Mouse (Mus musculus) cerebellum, adult 2 months (tissue): Measurements from ENCODE around the gene Pid1. TPM values are rescaled to one million over a fixed set of nuclear protein-coding genes. Genes with fewer than 3 reads are reported as not detected.
A peak's percentile ranks its signal among the peaks of the same experiment; 100 is the strongest.

Source experiments
- DNase-seq, 2 experiments: peaks; one replicate each; pipeline ENCODE4 v3.0.0; 2021
- H3K27ac ChIP-seq: fragments of 200-500 bp; 2 replicates; pipeline ENCODE4 v1.5.1; 2012; ENCODE audit warnings: low read length, control low read depth, inconsistent platforms; ENCODE audit not compliant: insufficient read depth
- H3K27me3 ChIP-seq: fragments of 200-500 bp; 2 replicates; pipeline ENCODE4 v1.6.1; 2012; ENCODE audit warnings: inconsistent platforms, mild to moderate bottlenecking, low read length, moderate library complexity; ENCODE audit not compliant: control insufficient read depth, insufficient read depth
- H3K4me1 ChIP-seq: fragments of 200-500 bp; 2 replicates; pipeline ENCODE4 v1.6.1; 2011; ENCODE audit warnings: low read length; ENCODE audit not compliant: control insufficient read depth, insufficient read depth
- H3K4me3 ChIP-seq: fragments of 200-500 bp; replicated peaks from 2 replicates; pipeline ENCODE3; 2011; ENCODE audit warnings: mild to moderate bottlenecking, low read depth, low read length, control low read depth; ENCODE audit not compliant: insufficient read depth
- CTCF ChIP-seq: fragments of 200-500 bp; IDR thresholded peaks from 2 replicates; pipeline ENCODE4 v1.5.1; 2011; ENCODE audit warnings: low read depth, mild to moderate bottlenecking, control low read depth, low read length, moderate library complexity, borderline replicate concordance; ENCODE audit not compliant: insufficient read depth
- POLR2A ChIP-seq: fragments of 200-500 bp; IDR thresholded peaks from 2 replicates; pipeline ENCODE4 v1.6.1; 2011; ENCODE audit warnings: low read length, control low read depth, borderline replicate concordance; ENCODE audit not compliant: insufficient read depth
- whole genome bisulfite sequencing: fragments of 180-500 bp; shearing (Covaris S2); methylation state at CpG from one replicate; pipeline ENCODE4 v1.1.7; 2018; 5-methylcytosine and 5-hydroxymethylcytosine counted together
- polyA plus RNA-seq: library from polyadenylated mRNA; depleted of rRNA; stranded (reverse); fragments of >200 nt; gene quantifications from 2 replicates; pipeline ENCODE4 v1.2.3, GENCODE M21; 2012

Gene Pid1
- polyA plus RNA-seq, 1 experiment = 26.1 TPM

DNA sequence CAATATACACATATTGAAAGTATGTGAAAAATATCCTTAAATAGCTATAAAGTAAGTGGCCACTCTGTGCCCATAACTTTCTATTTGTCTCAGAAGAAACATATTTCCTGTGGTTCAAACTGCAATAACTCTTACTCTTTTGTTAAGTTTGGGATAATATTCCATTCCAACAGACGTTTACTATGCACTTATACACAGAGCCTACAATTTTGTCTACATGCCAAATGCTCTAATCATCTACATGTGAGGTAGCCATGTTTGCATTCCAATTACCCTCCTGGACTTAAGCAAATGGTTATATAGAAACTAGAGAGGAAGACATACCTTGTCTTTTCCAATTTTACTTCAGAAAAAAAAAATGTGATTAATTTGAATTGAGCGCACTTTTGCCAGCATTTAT lies 274.3 kb downstream of the Pid1 start:
- H3K4me3 ChIP-seq = no peak overlapping the region
- no peaks in the 10 kb centered on the region for H3K4me1 ChIP-seq
- no peaks in the 10 kb centered on the region for H3K27me3 ChIP-seq
- no peak for DNase-seq
- WGBS = 82% methylated on average over 2 of the region's 2 CpGs
- H3K27ac ChIP-seq = no peak overlapping the region
- no peak for TF ChIP-seq POLR2A
- no peak for TF ChIP-seq CTCF

DNA sequence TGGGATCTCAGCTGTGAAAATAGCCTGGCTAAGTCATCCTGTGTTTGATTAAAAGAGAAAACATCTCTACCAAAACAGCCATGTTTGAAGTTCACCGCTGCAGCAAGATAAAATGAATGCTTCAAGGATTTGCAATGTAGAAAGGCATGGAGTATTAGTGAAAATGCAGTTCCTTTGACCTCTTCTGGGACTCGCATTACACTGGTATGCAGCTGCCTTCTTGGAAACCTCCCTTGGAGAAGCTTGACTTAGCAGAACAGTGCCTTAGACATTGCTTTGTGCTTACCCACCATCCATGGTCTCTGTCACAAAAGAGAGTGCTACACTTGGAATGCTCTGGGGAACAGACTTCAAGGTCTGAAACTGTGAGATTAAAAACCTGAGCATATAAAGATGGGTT lies 276.0 kb downstream of the Pid1 start:
- H3K27ac ChIP-seq = no peak overlapping the region
- WGBS = 82% methylated on average over 2 of the region's 2 CpGs

DNA sequence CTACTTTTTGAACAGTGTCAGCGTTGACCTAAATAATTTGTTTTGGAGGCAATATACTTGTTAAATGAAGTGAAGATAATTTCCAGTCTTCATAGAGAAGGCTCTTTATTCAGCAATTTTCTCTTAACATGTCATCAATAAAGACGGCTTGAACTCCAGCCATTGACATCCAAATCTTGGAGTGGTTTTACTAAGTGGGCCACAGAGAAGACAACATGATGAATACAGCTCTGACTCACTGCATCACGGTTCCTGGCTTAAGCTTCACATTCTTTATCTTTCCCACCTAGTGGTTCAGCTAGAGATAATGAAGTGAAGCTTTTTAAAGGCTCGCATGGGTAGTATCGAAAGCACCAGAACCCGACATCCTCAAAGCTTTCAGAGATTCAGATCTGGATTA lies 276.7 kb downstream of the Pid1 start:
- TF ChIP-seq POLR2A = no peak
- no peak for TF ChIP-seq CTCF
- Histone ChIP-seq H3K4me3 (no peak overlapping the region), H3K4me1 (no peaks in the 10 kb centered on the region), H3K27ac (no peak overlapping the region), H3K27me3 (no peaks in the 10 kb centered on the region)
- 77% methylated on average over 6 of the region's 6 CpGs for WGBS
- DNase-seq = no peak

More for the DNA sequence above, 276.0 kb downstream of the Pid1 start:
- Histone ChIP-seq H3K4me3 (no peak overlapping the region), H3K27me3 (no peaks in the 10 kb centered on the region), H3K4me1 (no peaks in the 10 kb centered on the region)
- no peak for TF ChIP-seq POLR2A
- TF ChIP-seq CTCF = no peak
- no peak for DNase-seq

DNA sequence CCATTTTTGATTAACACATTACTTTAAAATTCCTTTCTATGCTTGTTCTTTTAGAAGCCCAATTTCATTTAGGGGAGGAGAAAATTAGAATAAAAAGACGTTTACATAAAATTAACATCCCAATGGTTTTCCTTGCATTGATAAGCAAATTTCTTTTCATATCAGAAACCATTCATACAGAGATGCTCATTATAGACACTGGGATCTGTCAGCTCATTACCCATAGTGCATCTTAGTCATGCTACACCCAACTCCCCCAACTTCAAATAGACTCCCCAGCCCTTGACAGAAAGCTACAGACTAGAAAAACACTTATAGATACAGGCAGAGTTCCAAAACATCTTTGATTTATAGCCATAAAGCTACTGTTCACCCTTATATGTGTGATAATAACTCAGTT lies 277.5 kb downstream of the Pid1 start:
- Histone ChIP-seq H3K4me3 (no peak overlapping the region), H3K27me3 (no peaks in the 10 kb centered on the region), H3K4me1 (no peaks in the 10 kb centered on the region), H3K27ac (no peak overlapping the region)
- DNase-seq = no peak
- no peak for TF ChIP-seq CTCF
- TF ChIP-seq POLR2A = no peak
- WGBS = 55% methylated on average over 1 of the region's 1 CpGs

DNA sequence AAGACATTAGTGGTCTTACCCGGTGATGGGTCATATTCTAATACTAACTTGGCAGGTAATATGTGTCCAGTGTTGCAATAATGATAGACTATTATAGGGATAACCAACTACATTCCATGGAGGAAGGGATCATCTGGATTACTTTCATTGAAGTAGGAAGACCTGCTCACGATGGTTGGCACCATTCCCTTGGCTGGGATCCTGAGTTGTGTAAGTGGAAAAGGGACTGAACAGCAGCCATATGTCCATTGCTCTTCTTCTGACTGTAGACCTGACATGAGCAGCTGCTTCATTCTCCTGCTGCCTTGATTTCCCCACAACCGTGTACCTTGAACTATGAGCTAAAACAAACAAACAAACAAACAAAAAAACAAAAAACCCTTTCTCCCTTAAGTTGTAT lies 278.6 kb downstream of the Pid1 start:
- no peak for TF ChIP-seq POLR2A
- TF ChIP-seq CTCF = no peak
- Histone ChIP-seq H3K4me3 (no peak overlapping the region), H3K27ac (no peak overlapping the region), H3K4me1 (no peaks in the 10 kb centered on the region), H3K27me3 (no peaks in the 10 kb centered on the region)
- DNase-seq = peak in 1 of 2 experiments; percentile 18
- WGBS = 44% methylated on average over 3 of the region's 3 CpGs

DNA sequence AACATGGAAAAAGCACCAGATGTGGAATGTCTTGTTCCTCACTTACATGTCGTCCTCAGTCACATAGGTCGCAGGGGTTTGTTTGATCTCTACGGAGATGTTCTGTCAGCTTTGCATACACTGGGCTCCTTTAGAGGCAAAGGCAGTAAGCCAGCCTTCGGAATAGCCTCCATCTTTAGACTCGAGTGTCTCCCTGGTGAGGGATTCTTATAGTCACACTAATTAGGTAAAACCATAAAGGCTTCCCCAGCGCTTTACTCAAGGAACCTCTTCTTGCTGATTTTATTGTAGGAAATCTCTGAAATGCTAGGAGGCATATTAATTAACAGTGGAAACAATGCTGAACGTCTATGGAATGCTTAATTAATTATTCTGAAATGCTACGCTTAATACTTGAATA lies 284.4 kb downstream of the Pid1 start:
- H3K27me3 ChIP-seq = no peaks in the 10 kb centered on the region
- no peak for TF ChIP-seq CTCF
- TF ChIP-seq POLR2A = no peak
- H3K4me1 ChIP-seq = no peaks in the 10 kb centered on the region
- DNase-seq = no peak
- H3K27ac ChIP-seq = no peak overlapping the region
- no peak overlapping the region for H3K4me3 ChIP-seq
- WGBS = 66% methylated on average over 8 of the region's 8 CpGs

DNA sequence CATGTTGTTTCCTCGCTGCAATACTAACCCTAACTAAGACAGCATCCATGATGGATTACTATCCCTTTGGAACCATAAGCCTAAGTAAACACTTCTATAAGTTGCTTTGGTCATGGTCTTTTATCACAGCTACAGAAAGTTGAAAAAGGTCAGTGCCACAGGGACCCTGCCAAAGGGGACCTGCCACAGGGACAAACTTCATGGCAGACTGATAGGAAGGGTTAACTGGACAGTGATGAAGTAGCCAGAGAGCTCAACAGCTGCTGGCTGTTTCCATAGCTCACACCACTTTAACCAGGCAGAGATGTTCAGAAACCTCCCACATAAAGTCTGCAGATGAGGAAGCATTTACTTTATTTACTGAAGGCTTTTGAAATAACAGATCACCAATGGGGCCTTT lies 287.0 kb downstream of the Pid1 start:
- TF ChIP-seq CTCF (no peak), POLR2A (no peak)
- Histone ChIP-seq H3K4me1 (no peaks in the 10 kb centered on the region), H3K27ac (no peak overlapping the region), H3K4me3 (no peak overlapping the region), H3K27me3 (no peaks in the 10 kb centered on the region)
- DNase-seq = no peak
- 92% methylated on average over 1 of the region's 1 CpGs for WGBS

DNA sequence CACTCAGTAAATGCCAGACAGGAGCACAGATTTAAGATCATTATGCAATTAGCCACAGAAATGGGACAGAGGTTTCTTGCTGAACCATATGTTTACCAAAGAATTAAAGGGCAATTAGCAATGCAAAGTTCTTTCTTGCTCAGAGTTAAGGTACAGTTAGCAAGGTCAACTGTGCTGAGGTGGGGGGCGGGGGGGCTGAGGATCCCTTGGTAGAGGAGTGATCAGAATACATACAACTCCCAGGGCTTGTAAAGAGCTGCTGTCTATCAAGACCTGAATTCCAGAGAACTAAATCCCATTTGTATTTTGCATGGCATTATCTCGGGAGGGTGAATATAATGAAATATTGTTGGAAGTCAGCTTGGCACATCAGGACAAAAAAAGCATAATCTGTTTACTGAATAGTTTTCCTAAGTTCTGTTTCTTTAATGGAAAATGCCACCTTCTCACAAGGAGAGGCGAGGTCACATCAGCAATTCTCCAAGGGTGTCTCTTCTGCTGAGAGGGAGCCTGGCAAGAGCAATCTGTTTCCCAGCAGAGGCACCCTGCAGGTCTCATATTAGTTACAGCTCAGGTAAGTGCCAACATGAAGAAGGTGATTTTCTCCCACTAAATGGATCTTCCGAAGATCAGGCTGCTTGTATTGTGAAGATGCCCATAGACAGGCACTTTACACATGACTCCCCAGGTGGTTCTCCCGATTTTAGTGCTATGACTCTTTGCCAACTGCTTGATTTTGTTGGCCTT lies 306.9 kb downstream of the Pid1 start:
- H3K4me3 ChIP-seq = no peak overlapping the region
- 35% methylated on average over 5 of the region's 5 CpGs for WGBS
- DNase-seq = peak in 1 of 2 experiments; percentile 33
- H3K27me3 ChIP-seq = no peaks in the 10 kb centered on the region
- TF ChIP-seq POLR2A = no peak
- no peak overlapping the region for H3K27ac ChIP-seq
- no peaks in the 10 kb centered on the region; the same call in 1 of the 2 replicates for H3K4me1 ChIP-seq

DNA sequence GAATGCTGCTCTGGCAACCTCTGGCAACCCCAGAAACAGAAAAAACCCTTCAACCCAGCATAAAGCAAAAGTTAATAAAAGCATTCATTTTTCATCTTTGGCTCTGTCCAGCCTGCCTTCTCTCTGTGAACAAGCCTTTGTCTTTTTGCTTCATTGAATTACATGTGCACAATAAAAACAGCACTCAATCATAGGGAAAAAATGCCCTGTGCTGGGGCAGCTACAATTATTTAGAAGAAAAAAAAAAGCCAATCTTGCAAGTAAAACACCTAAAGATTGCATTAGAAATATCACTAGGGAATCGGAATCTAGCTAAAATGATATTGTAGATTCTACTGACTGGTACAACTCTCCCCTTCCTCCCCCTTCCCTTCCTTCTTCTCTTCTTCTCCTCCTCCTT lies 307.7 kb downstream of the Pid1 start:
- TF ChIP-seq CTCF = no peak
- Histone ChIP-seq H3K4me3 (no peak overlapping the region), H3K27me3 (no peaks in the 10 kb centered on the region), H3K27ac (no peak overlapping the region), H3K4me1 (no peaks in the 10 kb centered on the region; the same call in 1 of the 2 replicates)
- 84% methylated on average over 1 of the region's 1 CpGs for WGBS
- no peak for DNase-seq
